Mouse (Mus musculus): ENCODE data around the gene Mrfap1.

The Mrfap1 gene

DNA sequence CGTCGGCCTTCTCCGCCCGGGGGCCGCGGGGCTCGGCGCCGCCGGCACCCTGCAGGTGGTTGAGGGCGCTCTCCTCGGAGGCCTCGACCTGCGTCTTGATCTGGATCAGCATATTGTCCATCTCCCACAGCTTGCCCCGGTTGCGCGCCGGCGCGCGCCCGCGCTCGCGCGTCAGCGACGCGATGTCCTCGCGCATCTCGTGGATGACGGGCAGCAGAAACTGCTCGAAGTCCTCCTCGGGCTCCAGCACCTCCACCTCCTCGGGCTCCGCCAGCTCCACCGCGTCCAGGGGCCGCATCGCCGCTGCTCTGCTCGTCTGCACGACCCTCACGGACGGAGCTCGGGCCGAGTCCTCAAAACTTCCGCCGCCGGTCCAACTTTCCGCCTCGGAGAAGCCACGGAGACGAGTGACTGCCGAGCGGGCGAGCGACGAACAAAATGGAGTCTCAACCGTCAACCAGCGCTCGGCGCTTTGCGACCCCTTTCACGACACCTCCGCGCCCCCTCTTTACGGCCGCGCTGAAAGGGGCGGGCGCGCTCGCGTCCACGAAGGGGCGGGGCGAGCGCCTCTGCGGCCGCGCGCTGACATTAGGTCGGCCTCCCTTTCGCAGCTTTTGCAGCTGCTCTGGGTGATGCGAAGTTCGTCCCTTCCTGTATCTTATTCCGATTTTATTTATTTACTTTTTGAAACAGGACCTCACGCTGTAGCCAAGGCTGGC is at the start of gene Mrfap1:
Gene Mrfap1 (minus strand): TSS at position 477 of the 719 bp plus-strand sequence.
- peak; percentile 92 for DNase-seq

DNA sequence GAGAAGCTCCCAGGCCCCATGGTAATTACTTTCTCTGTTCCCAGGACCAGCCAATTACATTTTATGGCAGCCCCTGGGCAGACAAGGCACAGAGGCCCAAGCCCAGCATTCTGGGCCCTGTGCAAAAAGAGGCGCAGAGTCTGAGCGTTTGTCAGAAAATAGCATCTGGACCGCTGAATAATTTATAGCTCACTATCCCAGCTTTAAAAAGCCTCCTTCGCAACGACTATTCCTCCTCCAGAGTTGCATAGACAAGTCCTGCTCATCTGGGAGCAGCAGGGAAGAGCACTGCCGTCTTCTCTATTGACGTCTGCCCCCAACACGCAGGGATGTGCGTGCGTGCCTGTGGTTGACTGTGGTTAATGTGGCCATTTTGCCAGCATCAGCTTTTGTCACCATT is 47.9 kb upstream of the Mrfap1 start:
- DNase-seq = no peak

DNA sequence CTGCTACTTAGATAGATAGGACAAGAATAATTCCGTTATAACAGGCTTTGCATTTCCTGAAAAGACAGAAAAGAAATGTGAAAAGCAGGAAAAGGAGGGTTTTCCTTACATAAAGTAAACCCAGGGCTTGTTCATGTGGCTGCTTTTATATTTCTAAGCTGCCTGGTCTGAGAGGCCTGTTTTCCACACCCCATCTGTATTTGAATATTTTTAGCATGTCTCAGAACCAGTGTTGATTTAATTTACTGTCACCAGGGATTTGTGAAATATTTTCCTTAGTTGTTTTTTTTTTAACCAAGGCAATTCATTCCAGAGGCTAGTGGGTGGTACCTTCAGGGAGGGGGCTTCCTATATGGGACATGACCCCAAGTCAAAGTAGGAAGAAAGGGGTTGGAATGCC is 45.1 kb upstream of the Mrfap1 start:
- DNase-seq = no peak

DNA sequence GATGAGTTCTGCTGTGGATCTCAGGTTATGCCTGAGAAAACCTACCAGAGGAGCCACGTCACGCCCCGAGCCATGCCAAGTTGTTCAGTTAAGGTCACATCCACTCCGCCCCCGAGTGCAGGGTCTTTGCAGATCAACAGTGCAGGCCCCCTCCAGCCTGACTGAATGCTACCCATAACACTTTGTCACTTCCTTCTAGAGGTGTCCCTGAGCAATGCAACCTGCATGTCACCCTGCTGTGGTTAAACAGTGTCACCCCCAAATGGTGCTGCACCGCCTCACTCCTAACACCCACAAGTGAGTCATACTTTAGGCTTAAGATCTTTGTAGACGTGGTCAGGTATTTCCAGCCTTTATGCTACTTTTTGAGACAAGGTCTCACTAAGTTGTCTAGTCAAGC is 43.5 kb upstream of the Mrfap1 start:
- DNase-seq = no peak

DNA sequence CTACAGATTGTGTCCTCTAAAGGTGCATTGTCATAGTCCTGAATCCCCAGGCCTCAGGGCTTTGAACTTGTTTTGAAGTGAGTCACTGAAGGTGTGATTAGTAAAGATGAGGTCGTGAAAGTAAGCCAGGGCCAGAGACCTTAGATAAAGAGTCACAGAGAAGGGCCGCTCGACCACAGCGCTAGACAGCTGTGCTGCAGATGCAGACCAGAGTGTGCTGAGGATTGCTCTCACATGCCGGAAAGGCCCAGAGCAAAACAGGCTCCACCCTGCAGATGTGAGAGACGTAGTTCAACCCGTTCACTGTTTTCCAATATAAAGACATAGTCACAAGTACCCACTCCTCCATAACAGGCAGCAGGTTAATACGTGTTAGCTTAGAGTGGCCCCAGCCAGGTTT is 43.0 kb upstream of the Mrfap1 start:
- no peak for DNase-seq

DNA sequence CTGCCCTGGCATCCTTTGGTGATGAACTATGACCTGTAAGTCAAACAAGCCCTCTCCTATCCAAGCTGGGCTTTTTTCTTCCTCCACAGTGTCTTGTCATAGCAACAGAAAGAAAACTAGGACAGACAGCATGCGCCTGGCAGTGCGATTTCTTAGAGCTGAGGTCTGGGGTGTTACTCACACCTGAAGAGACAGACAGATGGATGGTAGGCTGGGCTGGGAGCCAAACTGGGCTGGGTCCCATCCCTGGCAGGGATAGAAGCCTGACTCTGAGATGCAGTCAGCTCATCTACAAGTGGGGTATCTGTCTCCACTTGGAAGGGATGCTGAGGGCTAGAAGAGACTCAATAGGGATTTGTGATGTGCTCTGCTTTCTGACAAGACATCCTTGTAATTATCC is 42.5 kb upstream of the Mrfap1 start:
- peak; percentile 41 for DNase-seq

DNA sequence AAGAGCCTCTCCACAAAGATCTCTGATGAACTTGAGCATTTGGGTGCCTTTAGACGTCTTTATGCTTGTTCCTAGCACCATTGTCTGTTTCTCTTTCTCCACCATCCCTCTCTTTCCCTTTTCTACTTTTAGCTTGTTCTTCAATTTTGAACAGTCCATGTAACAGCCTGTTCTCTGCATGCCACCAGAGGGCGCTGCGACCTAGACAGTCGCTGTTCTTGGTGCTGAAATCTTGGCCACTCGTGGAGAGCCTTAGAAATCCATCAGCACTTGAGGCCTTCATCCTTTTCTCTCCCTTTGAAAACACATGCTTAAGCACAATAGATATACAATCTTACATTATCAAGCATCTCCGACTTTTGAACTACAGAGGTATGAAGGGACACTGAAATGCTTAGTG is 39.4 kb upstream of the Mrfap1 start:
- DNase-seq = peak; percentile 61

DNA sequence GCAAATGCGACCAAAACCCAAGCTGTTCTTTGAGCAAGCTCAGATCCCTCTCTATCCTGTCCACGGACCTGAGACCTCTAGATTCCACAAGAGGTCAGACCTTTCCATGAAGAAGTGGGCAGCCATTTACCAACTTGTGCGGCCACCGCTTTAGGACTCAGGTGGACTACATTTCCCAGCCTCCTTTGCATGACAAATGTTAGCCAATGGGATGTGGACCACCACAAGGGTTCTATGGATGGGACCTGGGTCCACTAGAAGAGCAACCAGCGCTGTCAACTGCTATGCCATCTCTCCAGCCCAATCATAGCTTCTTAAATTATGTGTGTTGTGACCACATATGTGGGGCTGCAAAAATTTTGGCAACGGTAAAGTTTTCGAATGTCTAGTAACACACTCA is 34.7 kb upstream of the Mrfap1 start:
- DNase-seq = peak; percentile 68

DNA sequence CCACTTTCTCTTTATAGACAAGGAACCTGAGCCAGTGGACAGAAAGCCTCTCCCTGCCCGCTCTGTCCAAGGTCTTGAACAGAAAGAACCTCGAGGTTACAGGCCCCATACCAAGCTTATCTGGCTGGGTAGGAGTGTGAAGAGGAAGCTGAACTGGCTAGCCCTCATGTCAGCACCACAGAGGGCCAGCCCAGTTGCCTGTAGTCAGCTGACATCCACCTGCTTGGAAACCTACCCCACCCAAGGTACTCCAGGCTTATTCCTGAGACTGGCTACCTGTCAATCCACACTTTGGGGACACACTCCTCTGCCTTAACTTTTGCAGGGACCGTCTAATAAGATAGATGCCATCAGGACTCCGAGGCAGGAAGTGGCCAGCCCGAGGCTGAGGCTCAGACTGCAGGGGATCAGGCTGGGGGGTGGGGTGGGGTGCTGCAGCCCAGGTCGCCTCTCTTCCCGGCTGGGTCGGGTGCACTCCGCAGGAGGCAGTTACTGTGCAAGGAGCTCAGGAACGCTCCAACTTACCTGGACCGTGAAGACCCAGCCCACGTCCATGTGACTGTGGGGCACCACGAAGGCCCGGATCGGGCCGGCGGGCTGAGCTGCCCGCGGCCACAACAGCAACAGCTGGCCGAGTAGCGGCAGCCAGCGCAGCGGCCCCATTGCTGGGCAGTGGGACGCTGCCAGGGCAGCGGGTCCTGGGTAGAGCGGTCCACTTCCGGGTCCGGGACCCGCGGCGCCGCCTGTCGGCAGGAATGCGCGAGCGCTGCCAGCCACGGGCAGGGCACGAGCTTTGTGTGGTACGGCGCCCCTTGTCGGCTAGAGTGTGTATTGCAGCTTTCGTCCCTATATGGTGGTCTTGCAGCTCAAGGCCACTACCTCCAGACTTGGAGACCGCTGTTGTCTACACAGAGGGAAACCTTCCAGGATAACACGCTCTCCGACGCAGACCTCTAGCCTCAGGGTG is 33.6 kb upstream of the Mrfap1 start, which contains the start of gene Man2b2:
Gene Man2b2 (minus strand): TSS at position 741 of the 967 bp plus-strand sequence.
- peak; percentile 91 for DNase-seq

DNA sequence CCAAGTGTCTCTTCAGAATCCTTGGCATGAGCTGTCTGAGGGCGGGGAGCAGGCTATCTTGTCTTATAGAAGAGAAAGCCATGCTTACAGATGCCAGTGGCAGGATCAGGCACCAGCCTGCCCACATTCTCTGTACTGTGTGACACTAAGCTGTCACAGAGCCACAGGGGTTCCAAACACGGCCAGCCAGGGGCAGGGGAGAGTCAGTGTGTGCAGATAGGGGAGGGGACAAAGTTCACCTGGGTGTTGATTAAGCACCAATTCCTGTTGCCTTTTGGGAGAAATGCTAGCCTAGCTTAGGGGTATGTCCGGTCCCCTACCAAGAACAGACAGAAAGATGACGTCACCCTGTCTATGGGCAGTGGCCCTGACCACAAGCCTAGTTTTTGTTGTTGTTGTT is 32.5 kb upstream of the Mrfap1 start:
- no peak for DNase-seq

DNA sequence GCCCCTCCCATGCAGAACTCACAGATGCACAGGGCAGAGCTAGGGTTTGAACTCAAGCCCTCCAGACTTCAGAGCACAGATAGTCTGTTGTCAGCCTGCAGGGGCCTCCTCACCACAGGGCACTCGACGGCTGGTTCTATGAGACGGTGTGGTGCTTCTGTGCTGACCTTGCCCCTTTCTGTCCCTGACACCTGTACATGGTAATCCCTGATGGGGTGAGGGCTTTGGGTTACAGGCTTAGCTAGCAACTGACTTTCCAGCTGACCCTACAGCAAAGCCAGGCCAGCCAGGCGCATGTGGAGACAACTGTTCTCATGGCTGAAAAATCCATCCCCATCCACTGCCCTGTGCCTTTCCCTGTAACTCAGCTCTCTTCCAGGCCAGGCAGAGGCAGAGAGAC is 26.3 kb upstream of the Mrfap1 start:
- no peak for DNase-seq

DNA sequence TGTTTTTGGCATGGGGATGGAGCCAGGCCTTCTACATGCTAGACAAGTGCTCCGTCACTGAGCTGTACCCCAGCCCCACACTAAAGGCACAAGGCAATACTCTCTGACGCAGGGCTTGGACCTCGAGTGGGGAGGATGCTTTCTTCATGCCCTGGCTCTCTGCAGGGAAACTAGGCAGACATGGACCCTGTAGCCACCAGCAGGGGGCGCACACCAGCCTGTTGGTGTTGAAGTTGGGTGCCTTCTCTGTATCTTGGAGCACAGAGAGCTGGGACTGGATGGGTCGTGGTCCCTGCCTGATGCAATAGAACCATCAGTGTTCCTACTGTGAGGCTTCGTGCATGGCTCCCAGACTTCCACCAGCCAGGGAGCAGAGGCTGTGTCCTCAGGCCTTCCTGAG is 23.6 kb upstream of the Mrfap1 start:
- peak; percentile 48 for DNase-seq

DNA sequence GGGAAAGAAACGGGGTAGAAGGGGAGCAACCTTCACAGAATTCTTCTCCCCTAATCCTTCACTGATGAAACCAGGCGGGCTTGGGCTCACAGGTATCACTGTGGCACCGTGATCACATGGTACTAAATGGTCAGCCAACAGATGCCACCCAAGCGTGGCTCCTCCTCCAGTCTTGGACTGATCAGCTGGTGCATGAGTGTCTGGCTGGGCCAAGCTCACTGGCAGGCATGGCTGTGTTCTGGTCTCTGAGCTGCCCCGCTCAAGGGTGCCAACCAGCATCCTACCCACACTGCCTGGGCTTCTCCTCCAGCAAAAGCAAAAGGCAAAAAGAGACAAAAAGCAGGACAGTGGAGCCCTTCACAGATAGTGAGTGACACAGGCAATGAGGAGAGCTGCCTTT is 23.2 kb upstream of the Mrfap1 start:
- DNase-seq = no peak

DNA sequence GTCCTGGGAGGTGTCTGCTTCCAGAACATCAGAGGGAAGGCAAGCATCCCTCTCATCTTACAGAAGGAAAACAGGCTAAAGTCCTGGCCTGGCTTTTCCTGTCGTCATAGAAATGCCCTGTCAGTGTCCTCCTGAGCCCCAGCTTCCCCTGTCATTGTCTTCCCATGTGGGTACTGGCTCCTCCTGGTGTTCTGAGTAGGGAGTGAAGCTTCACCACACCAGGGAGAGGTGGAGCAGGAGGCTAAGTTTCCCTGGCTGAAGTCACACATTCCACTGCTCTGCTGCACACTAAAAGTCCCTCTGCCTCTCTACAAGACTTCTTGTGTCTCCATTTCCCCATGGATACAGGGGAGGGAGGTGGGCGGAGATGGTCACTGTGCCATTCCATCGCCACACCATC is 21.2 kb upstream of the Mrfap1 start:
- DNase-seq = no peak

DNA sequence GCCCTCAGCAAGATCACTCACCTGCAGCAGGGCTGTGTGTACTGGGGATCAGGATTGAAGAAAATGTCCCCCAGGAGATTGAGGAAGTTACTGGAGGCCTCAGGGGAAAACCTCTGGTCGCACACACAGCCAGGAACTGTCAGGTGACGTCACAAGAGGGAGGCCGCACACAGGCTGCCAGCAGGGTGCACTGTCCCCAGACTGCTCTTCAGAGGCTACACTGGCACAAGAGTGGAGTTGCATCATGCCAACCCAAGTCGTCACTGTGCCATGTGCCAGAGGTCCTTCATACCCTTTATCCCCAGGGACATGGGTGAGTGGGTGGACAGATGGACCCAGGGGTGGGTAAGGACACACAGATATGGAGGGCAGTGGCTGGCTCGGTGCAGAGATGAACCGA is 18.0 kb upstream of the Mrfap1 start:
- no peak for DNase-seq

DNA sequence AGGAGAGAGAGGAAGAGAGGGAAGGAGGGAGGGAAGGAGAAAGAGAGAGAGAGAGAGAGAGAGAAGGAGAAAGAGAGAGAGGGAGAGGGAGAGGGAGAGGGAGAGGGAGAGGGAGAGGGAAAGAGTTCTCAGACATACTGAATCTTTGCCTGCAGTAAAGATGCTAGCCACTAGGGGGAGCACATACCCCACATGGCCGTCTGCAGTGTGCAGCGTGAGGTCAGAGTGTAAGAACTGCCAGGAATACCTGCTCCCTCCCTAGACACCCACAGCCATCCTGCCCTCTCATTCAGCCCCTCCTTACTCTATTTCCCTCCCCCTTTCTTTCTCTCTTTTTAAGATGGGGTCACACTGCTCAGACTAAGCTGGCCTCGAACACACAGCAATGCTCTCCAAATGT is 14.8 kb upstream of the Mrfap1 start:
- no peak for DNase-seq

DNA sequence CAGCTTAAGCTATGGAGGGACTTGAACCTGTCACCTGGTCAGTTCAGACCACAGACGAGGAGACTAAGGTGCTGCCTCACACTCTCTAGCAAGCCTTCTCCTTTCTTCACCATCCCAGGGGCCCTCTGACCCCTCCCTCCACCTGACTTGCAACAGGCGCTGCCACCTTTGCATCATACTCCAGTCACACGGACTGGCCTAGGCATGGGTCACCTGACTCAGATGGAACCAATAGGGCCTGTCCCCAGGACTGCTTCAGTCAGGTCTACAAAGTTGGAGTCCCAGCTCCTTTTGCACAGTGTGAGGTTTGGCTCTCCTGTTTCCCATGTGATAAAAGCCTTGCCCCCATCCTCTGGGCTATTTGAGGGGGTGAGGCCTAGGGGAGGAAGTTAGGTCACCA is 14.1 kb upstream of the Mrfap1 start:
- DNase-seq = no peak

DNA sequence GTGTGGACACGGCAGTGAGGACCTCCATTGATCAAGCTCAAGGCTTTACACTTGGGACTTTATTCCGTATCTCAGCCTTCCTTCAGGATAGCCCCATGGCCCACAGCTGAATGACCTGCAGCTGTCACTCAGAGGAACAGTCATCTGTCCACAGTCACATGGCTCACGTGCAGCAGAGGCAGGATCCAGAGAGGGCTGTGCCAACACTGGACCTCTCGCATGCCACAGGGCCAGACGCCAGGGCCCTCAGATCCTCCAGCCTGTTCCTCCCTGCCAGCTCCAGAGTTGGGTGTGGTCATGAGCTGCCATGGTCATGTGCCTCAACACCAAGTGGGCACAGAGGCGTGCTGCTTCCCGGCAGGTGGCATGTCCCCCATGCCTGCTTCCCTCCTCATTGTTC is 12.6 kb upstream of the Mrfap1 start:
- no peak for DNase-seq

DNA sequence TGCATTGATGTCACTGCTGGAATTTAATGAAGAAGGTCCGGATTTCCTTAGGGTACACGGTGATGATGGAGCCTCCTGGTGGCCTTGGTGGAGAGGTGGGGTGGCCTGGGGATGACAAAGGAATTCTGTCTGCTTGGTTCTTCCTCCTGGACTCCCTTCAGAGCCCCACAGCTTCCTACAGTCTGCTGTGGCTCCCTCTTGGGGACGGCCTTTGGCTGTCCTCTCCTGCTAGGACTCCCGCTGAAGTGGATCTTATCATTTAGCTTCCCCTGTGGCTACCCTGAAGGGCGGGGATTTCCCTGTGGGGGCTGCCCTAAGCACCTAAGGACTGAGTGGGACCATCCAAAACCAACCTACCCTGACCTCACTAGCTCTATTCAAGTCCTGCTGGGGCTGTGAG is 10.5 kb upstream of the Mrfap1 start:
- DNase-seq = no peak

DNA sequence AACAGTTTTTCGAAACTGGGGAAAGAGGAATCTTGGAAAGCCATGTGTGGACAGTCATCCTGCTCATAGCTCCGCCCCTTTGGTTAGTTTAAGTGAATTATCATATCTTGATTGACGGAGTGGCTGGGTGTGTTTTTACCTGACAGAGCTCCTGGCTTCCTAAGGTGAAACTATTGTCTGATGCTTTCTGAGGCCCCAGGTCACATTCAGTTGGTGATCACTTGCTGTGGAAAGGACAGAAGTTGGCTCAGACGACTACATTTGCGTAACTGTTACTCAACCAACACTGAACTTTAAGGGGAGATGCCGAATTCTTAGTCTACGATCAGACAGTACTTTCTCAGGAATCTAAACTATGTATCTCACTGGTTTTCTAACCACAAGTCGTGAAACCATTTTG is 719 bp upstream of the Mrfap1 start:
- DNase-seq = no peak

DNA sequence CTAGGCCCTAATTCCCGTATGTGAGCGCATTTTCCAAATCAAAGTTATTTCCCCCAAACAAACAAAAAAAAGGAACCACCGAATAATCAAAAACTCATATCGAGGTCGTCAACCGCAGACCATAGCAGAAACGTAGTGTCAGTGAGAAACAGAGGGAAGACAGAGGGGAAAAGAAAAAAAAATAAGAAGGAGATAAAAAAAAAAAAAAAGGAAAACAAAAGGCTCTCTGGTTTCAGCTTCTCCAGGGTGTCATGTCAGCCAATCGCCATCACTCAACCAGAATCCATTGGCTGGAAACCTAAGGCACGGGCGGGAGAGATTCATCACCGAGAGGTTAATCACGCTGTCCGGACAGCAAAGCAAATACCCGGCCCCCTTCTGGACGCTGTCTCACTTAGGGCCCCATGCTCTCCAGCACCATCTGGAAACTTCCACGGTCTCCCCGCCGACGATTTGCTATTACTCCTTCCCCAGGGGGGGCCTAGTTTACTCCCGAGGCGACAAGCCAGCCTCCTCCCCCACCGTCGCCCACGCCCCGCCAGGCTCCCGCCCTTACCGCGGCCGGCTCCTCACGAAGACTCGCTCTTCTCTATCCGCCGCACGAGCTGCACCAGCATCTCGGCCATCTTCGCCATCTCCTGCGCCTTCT is 801 bp downstream of the Mrfap1 start:
- DNase-seq = peak; percentile 80

DNA sequence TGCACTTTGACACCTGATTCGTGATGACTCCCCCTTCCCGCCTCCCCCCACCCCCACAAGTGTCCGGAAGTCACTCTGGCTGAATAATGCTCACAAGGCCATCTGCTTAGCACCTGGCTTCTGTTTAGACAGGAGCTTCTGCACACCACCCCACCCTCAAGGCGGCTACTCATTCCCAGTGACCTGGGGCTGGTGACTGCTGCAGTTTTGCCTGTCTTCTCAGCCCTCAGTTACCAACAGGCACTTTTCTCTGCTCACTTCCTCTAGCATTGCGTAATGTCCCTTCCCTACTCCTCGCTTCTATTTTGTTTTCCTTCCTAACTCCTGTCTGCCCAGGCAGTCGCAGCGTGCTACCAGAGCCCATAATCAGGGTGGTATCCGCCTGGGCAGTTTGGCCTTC is 4.7 kb downstream of the Mrfap1 start:
- no peak for DNase-seq

DNA sequence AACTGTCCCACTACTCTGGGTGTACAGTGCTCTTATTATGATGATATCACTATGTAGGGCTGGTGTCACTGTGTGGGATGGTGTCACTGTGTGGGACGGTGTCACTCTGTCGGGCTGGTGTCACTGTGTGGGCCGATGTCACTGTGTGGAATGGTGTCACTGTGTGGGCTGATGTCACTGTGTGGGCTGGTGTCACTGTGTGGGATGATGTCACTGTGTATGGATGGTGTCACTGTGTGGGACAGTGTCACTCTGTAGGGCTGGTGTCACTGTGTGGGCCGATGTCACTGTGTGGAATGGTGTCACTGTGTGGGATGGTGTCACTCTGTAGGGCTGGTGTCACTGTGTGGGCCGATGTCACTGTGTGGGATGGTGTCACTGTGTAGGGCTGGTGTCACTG is 10.5 kb downstream of the Mrfap1 start:
- no peak for DNase-seq

DNA sequence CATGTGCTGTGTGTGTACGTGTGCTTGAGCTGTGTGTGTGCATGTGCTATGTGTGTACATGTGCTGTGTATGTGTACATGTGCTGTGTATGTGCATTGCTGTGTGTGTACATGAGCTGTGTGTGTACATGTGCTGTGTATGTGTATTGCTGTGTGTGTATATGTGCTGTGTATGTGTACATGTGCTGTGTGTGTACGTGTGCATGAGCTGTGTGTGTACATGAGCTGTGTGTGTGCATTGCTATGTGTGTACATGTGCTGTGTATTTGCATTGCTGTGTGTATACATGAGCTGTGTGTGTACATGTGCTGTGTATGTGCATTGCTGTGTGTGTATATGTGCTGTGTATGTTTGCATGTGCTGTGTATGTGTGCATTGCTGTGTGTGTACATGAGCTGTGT is 17.1 kb downstream of the Mrfap1 start:
- DNase-seq = no peak
